Mouse (Mus musculus): ENCODE results near the gene Akr1d1.

DNA sequence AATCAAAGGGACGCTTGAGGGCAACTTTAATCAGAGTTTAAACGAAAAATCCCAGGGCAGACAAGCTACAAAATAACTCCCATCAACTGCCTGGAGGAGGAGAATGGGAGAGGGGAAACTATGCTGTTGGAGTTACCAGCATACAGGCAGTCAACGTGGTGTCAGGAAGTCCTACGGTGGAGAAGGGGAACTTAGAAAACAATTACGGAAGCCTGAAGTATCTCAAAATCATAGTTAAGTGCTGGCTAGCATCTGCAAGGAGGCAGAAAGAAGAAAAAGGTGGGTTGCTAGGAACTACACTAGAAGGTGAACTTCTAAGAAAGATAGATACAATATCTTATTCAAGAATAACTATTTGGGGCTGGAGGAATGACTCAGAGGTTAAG lies 74.9 kb downstream of the Akr1d1 start:
- TF ChIP-seq POLR2A (IDR thresholded peaks at IDR 0.05; ENCODE audit: extremely low read depth, insufficient read depth, low read length) (no peak), CTCF (IDR thresholded peaks at IDR 0.05; ENCODE audit: low read depth, low read length) (no peak)

Measured in liver, adult 2 months (tissue).